Mouse (Mus musculus) neural tube, embryonic 12.5 days (tissue): ENCODE data around the gene Fsd2. TPM values are rescaled to one million over a fixed set of nuclear protein-coding genes. Genes with fewer than 3 reads are reported as not detected.

Experiments
- ATAC-seq: fragments of 200-750 bp; cut with Nextera tagmentation; 2 replicates; pipeline ENCODE4 v1.8.0; 2017; ENCODE audit warnings: low read depth, mild to moderate bottlenecking, moderate TSS enrichment, moderate library complexity; ENCODE audit not compliant: low FRiP score
- H3K27ac ChIP-seq: fragments of 300-500 bp; sonication (generic); 2 replicates; pipeline ENCODE4 v1.5.1; 2016
- H3K27me3 ChIP-seq: fragments of 300-500 bp; sonication (generic); replicated peaks from 2 replicates; pipeline ENCODE4 v1.6.1; 2016; ENCODE audit warnings: mild to moderate bottlenecking
- H3K36me3 ChIP-seq: fragments of 300-500 bp; sonication (generic); 2 replicates; pipeline ENCODE4 v1.6.1; 2016; ENCODE audit warnings: mild to moderate bottlenecking
- H3K4me1 ChIP-seq: fragments of 300-500 bp; sonication (generic); 2 replicates; pipeline ENCODE4 v1.6.1; 2016
- H3K4me2 ChIP-seq: fragments of 300-500 bp; sonication (generic); replicated peaks from 2 replicates; pipeline ENCODE4 v1.6.1; 2016; ENCODE audit warnings: mild to moderate bottlenecking
- H3K4me3 ChIP-seq: fragments of 300-500 bp; sonication (generic); 2 replicates; pipeline ENCODE4 v1.5.1; 2016
- H3K9ac ChIP-seq: fragments of 300-500 bp; sonication (generic); 2 replicates; pipeline ENCODE4 v1.6.1; 2016; ENCODE audit warnings: mild to moderate bottlenecking
- H3K9me3 ChIP-seq: fragments of 300-500 bp; sonication (generic); 2 replicates; pipeline ENCODE4 v1.6.1; 2016; ENCODE audit warnings: mild to moderate bottlenecking
- WGBS: fragments of 180-500 bp; shearing (Covaris S2); methylation state at CpG from one replicate; pipeline ENCODE4 v1.1.7; 2016; 5-methylcytosine and 5-hydroxymethylcytosine counted together
- polyA plus RNA-seq: library from polyadenylated mRNA; unstranded; fragments of >200 nt; fragmentation: Nextera tagmentation; extraction: Ambion mirVana; gene quantifications from 2 replicates; pipeline ENCODE4 v1.2.1, GENCODE M21; 2016

Fsd2 gene
- polyA plus RNA-seq, 1 experiment from 2014 or later, result 0.18 TPM

GRCm38 (mm10) chr7:81559231-81559980 is 7.3 kb downstream of the Fsd2 start:
- H3K36me3 ChIP-seq, result no peaks in the 10 kb centered on the region
- H3K9ac ChIP-seq, result no peak overlapping the region
- no peak overlapping the region for H3K27ac ChIP-seq
- no peaks in the 10 kb centered on the region for H3K9me3 ChIP-seq
- no peak for ATAC-seq
- H3K4me2 ChIP-seq, result no peak overlapping the region
- 85% methylated on average over 14 of the region's 14 CpGs for WGBS
- no peaks in the 10 kb centered on the region for H3K27me3 ChIP-seq
- no peak overlapping the region for H3K4me3 ChIP-seq
- no peaks in the 10 kb centered on the region for H3K4me1 ChIP-seq

DNA sequence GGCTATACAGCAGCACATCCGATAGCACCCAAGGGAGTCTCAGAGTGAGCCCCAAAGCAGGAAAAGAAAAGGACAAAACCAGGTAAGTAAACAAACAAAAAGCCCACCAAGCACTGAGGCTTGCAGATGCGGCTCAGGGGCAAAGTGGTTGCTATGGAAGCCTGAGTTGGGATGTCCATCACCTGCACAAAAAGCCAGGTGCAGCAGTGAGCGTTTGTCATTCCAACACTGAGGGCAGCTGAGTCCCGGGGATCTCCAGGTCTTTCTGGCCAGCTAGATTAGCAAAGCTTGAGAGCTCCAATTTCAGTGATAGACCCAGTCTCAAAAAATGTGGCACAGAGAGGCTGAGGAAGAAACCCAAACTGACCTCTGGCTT is 8.8 kb downstream of the Fsd2 start:
- WGBS, result 77% methylated on average over 4 of the region's 4 CpGs
- no peak overlapping the region for H3K27ac ChIP-seq
- H3K9me3 ChIP-seq, result no peaks in the 10 kb centered on the region
- H3K4me1 ChIP-seq, result no peaks in the 10 kb centered on the region
- H3K4me2 ChIP-seq, result no peak overlapping the region
- H3K4me3 ChIP-seq, result no peak overlapping the region
- H3K27me3 ChIP-seq, result no peaks in the 10 kb centered on the region
- no peak overlapping the region for H3K9ac ChIP-seq
- ATAC-seq, result no peak
- no peaks in the 10 kb centered on the region for H3K36me3 ChIP-seq

DNA sequence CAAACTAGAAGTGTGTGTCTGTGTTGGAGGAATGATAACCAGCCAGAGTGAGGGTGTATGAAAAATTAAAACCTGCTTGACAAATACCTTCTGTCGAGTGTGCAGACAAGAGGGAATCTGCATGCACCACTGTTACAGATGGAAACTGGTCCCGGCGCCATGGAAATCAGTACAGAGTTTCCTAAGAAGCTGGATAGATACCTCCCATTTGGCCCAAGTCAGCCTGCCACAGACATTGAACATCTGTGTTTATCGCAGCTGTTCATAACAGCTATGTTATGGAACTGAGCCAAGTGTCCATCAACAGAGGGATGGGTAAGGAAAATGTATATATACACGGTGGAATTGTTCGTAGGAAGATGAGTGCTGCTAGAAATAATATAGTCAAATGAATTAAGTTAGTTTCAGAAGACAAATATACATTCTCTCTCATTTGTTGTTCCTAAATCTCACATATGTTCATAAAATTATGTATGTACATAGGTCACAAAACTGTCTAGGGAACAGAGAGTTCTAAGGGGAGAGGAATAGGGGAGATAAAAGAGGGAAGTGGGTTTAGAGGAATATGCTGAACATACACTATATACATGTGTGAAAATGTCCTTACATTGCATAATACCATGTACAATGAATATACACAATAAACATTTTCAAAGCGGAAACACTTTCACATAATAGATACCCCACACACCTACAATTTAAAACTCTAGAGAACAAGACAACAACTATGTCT is 9.3 kb downstream of the Fsd2 start:
- Histone ChIP-seq H3K27me3 (no peaks in the 10 kb centered on the region), H3K36me3 (no peaks in the 10 kb centered on the region), H3K4me3 (no peak overlapping the region), H3K9ac (no peak overlapping the region), H3K4me2 (no peak overlapping the region), H3K27ac (no peak overlapping the region), H3K9me3 (no peaks in the 10 kb centered on the region), H3K4me1 (no peaks in the 10 kb centered on the region)
- 87% methylated on average over 7 of the region's 7 CpGs for WGBS
- no peak for ATAC-seq

DNA sequence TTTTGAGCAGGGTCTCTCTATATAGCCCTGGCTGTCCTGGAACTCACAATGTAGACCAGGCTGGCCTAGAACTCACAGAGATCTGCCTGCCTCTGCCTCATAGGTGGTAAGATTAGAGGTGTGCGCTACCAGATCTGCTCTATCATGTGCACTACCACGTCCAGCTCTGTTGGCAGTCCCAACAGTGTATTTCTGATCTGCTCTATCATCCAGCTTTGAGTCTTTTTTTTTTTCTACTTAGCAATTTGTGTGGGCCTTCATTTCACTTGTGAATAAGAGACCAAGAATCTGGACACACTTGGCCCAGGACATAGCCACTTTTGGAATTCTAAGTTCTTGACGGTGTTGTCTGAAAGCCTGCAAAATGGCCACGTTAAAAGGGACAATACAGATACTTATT is 9.9 kb downstream of the Fsd2 start:
- ATAC-seq, result no peak
- Histone ChIP-seq H3K4me2 (no peak overlapping the region), H3K9me3 (no peaks in the 10 kb centered on the region), H3K9ac (no peak overlapping the region), H3K36me3 (no peaks in the 10 kb centered on the region), H3K4me3 (no peak overlapping the region), H3K4me1 (no peaks in the 10 kb centered on the region), H3K27ac (no peak overlapping the region), H3K27me3 (no peaks in the 10 kb centered on the region)
- WGBS, result 89% methylated on average over 4 of the region's 4 CpGs

DNA sequence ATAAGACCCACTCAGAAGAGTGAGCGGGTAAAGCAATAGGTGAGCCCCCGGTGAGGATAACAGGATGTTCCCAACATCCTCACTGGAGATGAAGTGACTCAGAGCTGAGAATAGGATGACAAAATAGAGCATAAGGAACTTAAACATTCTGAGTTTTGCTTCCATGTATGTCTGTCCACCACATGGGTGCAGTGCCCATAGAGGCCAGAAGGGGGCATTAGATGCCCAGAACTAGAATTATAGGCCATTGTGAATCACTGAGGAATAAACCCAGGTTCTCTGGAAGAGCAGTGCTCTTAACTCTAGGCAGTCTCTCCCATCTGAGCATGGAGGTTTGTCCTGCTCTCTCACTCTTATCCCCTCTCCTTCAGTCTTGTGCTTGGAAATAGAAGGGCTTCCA is 12.4 kb downstream of the Fsd2 start:
- Histone ChIP-seq H3K4me3 (no peak overlapping the region), H3K36me3 (no peaks in the 10 kb centered on the region), H3K27me3 (no peaks in the 10 kb centered on the region), H3K4me2 (no peak overlapping the region), H3K27ac (no peak overlapping the region), H3K9ac (no peak overlapping the region), H3K9me3 (no peaks in the 10 kb centered on the region), H3K4me1 (no peaks in the 10 kb centered on the region)
- no peak for ATAC-seq
- WGBS, result 84% methylated on average over 2 of the region's 2 CpGs

DNA sequence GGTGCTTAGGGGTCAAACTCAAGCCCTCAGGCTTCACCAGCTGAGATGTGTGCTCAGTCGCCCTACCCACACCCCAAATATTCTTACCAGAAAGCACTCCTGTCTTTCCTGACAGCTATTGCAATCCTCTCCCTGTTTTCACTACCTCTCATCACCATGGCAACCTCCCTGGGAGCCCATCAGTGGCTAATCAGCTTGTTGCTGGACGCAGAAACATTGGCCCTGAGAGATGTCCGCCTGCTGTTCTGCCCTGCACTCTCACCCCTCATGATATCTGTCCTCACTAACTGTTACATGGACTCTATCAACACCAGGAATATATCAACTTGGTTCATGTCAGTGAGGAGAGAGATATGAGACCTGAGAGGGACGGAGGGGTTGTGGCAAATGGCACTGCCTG is 13.2 kb downstream of the Fsd2 start:
- Histone ChIP-seq H3K27me3 (no peaks in the 10 kb centered on the region), H3K4me3 (no peak overlapping the region), H3K9me3 (no peaks in the 10 kb centered on the region), H3K27ac (no peak overlapping the region), H3K36me3 (no peaks in the 10 kb centered on the region), H3K4me1 (no peaks in the 10 kb centered on the region), H3K4me2 (no peak overlapping the region), H3K9ac (no peak overlapping the region)
- ATAC-seq, result no peak
- WGBS, result 67% methylated on average over 4 of the region's 4 CpGs

- no peak overlapping the region for H3K4me2 ChIP-seq
- H3K27ac ChIP-seq, result no peak overlapping the region
- ATAC-seq, result no peak
- H3K36me3 ChIP-seq, result no peaks in the 10 kb centered on the region
- H3K4me1 ChIP-seq, result no peaks in the 10 kb centered on the region
- WGBS, result 79% methylated on average over 11 of the region's 11 CpGs
- no peaks in the 10 kb centered on the region for H3K9me3 ChIP-seq
- H3K4me3 ChIP-seq, result no peak overlapping the region
- no peak overlapping the region for H3K9ac ChIP-seq
- H3K27me3 ChIP-seq, result no peaks in the 10 kb centered on the region
Measured at GRCm38 (mm10) chr7:81548864-81549263, 17.9 kb downstream of the Fsd2 start.

DNA sequence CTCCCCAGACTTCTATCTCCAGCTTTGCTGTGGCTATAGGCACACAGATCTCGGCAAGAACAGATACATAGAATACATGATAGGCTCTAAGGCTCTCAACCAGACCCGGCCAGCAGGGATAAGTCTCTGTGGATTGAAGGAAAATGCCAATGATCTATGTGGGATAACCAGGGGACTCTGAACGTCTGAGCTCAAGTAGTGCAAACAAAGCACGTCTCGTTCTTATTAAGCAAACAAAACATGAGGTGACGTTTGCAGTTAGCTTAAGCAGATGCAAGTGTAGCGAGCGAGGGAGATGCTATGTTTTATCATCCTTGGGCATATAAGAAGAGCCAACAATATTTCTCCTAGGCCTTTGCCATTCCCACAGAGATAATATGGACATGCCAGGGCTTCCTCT is 23.8 kb downstream of the Fsd2 start:
- Histone ChIP-seq H3K4me2 (no peak overlapping the region), H3K27ac (no peak overlapping the region), H3K36me3 (no peaks in the 10 kb centered on the region), H3K4me1 (peaks cover 7% of the 10 kb centered on the region), H3K9me3 (no peaks in the 10 kb centered on the region), H3K9ac (no peak overlapping the region), H3K27me3 (no peaks in the 10 kb centered on the region), H3K4me3 (no peak overlapping the region)
- ATAC-seq, result no peak
- WGBS, result 87% methylated on average over 8 of the region's 8 CpGs

GRCm38 (mm10) chr7:81541924-81542524 is 24.7 kb downstream of the Fsd2 start:
- no peak overlapping the region for H3K9ac ChIP-seq
- no peaks in the 10 kb centered on the region for H3K9me3 ChIP-seq
- H3K4me3 ChIP-seq, result no peak overlapping the region
- peaks cover 7% of the 10 kb centered on the region for H3K4me1 ChIP-seq
- no peaks in the 10 kb centered on the region for H3K36me3 ChIP-seq
- no peaks in the 10 kb centered on the region for H3K27me3 ChIP-seq
- no peak for ATAC-seq
- 85% methylated on average over 7 of the region's 7 CpGs for WGBS
- no peak overlapping the region for H3K4me2 ChIP-seq
- no peak overlapping the region for H3K27ac ChIP-seq

GRCm38 (mm10) chr7:81540999-81541398 is 25.7 kb downstream of the Fsd2 start:
- no peaks in the 10 kb centered on the region for H3K27me3 ChIP-seq
- H3K4me2 ChIP-seq, result no peak overlapping the region
- no peak overlapping the region for H3K27ac ChIP-seq
- no peaks in the 10 kb centered on the region for H3K9me3 ChIP-seq
- no peak overlapping the region for H3K4me3 ChIP-seq
- no peak for ATAC-seq
- no peaks in the 10 kb centered on the region for H3K36me3 ChIP-seq
- 58% methylated on average over 1 of the region's 1 CpGs for WGBS
- H3K9ac ChIP-seq, result no peak overlapping the region
- H3K4me1 ChIP-seq, result peaks cover 7% of the 10 kb centered on the region

- no peak overlapping the region for H3K27ac ChIP-seq
- H3K4me2 ChIP-seq, result no peak overlapping the region
- H3K4me1 ChIP-seq, result peaks cover 7% of the 10 kb centered on the region
- ATAC-seq, result no peak
- no peaks in the 10 kb centered on the region for H3K9me3 ChIP-seq
- H3K9ac ChIP-seq, result no peak overlapping the region
- 18% methylated on average over 2 of the region's 2 CpGs for WGBS
- H3K27me3 ChIP-seq, result no peaks in the 10 kb centered on the region
- H3K36me3 ChIP-seq, result peaks cover 10% of the 10 kb centered on the region
- H3K4me3 ChIP-seq, result no peak overlapping the region
Measured at GRCm38 (mm10) chr7:81539565-81539964, 27.2 kb downstream of the Fsd2 start.

DNA sequence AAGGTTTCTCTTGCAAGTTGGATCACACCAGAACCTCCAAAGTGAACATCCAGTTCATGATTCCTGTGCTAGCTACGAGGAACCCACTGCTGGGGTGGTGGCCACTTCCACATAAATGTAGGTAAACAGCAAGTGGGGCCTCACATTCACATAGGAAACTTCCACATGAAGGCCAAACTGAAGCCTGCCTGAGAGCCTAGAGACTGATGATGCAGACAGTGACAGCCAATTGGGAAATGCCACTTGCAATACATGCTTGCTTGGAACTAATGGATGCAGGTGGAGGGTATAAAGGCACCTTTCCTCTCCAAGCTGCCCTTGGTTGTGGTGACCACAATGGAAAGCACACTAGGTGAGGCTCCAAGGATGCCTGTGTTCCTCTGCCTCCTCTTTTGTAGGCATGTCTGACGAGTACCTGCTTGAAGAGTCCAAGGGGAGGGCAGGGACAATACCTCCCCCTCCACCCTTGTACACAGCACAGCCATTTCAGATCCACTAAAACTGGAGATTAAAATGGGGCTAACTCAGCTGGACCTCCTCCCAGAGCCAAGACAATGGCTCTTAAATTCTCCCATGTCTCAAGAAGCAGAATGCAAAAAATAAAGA is 28.6 kb downstream of the Fsd2 start:
- H3K36me3 ChIP-seq, result peaks cover 24% of the 10 kb centered on the region
- H3K4me2 ChIP-seq, result no peak overlapping the region
- no peak overlapping the region for H3K9ac ChIP-seq
- H3K4me3 ChIP-seq, result no peak overlapping the region
- H3K9me3 ChIP-seq, result 0 out of 2 replicates have a peak, but pooled peaks cover 4% of the 10 kb centered on the region
- 88% methylated on average over 2 of the region's 2 CpGs for WGBS
- no peaks in the 10 kb centered on the region for H3K27me3 ChIP-seq
- ATAC-seq, result no peak
- no peak overlapping the region for H3K27ac ChIP-seq
- H3K4me1 ChIP-seq, result peaks cover 7% of the 10 kb centered on the region
